Comparison of ENCODE assay signal across 9 mouse cellular contexts in the genomic region with DNA sequence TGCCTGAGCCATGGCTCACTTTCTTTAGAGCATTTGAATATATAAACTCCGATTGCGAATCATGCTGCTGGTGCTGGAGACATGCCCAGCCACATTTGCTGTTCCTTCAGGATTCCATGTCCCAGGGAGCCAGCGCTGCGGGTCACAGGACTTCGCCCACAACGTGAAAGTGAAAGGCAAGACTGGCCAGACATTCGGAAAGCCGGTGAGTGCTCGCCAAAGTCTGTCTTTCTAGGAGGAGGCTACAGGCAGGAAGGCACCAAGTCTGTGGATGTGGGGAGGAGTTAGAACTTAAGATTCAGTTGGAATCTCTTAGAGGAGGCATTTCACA. TPM values are rescaled to one million over a fixed set of nuclear protein-coding genes. Genes with fewer than 3 reads are reported as not detected.
DNase-seq lines count a peak whose midpoint lies in the region; ATAC-seq and TF ChIP-seq lines count a peak whose summit lies in the region.
"Had no signal": no experiment of that assay in that cellular context is flagged by ENCODE, and none has a peak within 500 bp of the region (broad histone marks: within the 10 kb centered on the region; RNA-seq: fewer than 3 reads in every experiment).

No protein-coding gene starts in this region.

- H3K4me2 ChIP-seq in embryonic facial prominence, embryonic 14.5 days (ENCODE audit: low read depth, low read length): peak overlapping the region; percentile 28
- peak overlapping the region; percentile 39; the same call in 1 of the 2 replicates for H3K4me2 ChIP-seq in heart, postnatal 0 days (ENCODE audit: low read depth, low read length)
- H3K4me2 ChIP-seq: midbrain, embryonic 12.5 days had no signal

- TF ChIP-seq CTCF in layer of hippocampus, adult 2 months (conservative IDR thresholded peaks at IDR 0.05): no peak
- TF ChIP-seq CTCF in heart, postnatal 0 days (IDR thresholded peaks at IDR 0.05; ENCODE audit: low read depth): no peak

- no peak overlapping the region for H3K9ac ChIP-seq in embryonic facial prominence, embryonic 14.5 days (ENCODE audit: low read depth, low read length)
- peak overlapping the region; percentile 37; the same call in 1 of the 2 replicates for H3K9ac ChIP-seq in heart, postnatal 0 days (replicated peaks; ENCODE audit: low read depth, low read length)
- H3K9ac ChIP-seq: midbrain, embryonic 12.5 days had no signal

- peaks cover 36% of the 10 kb centered on the region for H3K4me1 ChIP-seq in embryonic facial prominence, embryonic 14.5 days (ENCODE audit: control insufficient read depth, insufficient read depth, low read length)
- peaks cover 45% of the 10 kb centered on the region for H3K4me1 ChIP-seq in heart, postnatal 0 days (ENCODE audit: control insufficient read depth, insufficient read depth)

- ATAC-seq in embryonic facial prominence, embryonic 14.5 days (ENCODE audit: low read depth): no peak
- ATAC-seq in heart, postnatal 0 days (ENCODE audit: insufficient read depth, low read depth): no peak

- no peak for DNase-seq in layer of hippocampus, adult 2 months (ENCODE audit: low spot score in 2 of 2)
- no peak for DNase-seq in layer of hippocampus, adult 8-10 months (ENCODE audit: low spot score in 2 of 2)
- DNase-seq in embryonic facial prominence, embryonic 14.5 days (ENCODE audit: low spot score): peak; percentile 41
- no peak for DNase-seq in heart, postnatal 0 days (ENCODE audit: low spot score)
- peak; percentile 62 for DNase-seq in lung, postnatal 36 days
- DNase-seq in spleen, postnatal 14 days (ENCODE audit: low spot score in 2 of 2): no peak
- DNase-seq in layer of hippocampus, adult 11-12 months (ENCODE audit: low spot score): no peak
- DNase-seq: right cerebral cortex, postnatal 25 days had no signal

- H3K36me3 ChIP-seq in embryonic facial prominence, embryonic 14.5 days (ENCODE audit: control insufficient read depth, insufficient read depth, low read length): no peaks in the 10 kb centered on the region
- no peaks in the 10 kb centered on the region for H3K36me3 ChIP-seq in heart, postnatal 0 days (replicated peaks; ENCODE audit: control insufficient read depth, insufficient read depth, low read length)
- H3K36me3 ChIP-seq: midbrain, embryonic 12.5 days had no signal

- H3K9me3 ChIP-seq in embryonic facial prominence, embryonic 14.5 days (ENCODE audit: control insufficient read depth, low read length): no peaks in the 10 kb centered on the region
- H3K9me3 ChIP-seq in heart, postnatal 0 days (replicated peaks; ENCODE audit: control insufficient read depth, low read length): no peaks in the 10 kb centered on the region
- H3K9me3 ChIP-seq: midbrain, embryonic 12.5 days had no signal

- H3K27me3 ChIP-seq in embryonic facial prominence, embryonic 14.5 days (replicated peaks; ENCODE audit: control insufficient read depth, insufficient read depth, low read length): no peaks in the 10 kb centered on the region
- H3K27me3 ChIP-seq in heart, postnatal 0 days (ENCODE audit: control insufficient read depth, insufficient read depth, low read length): no peaks in the 10 kb centered on the region

- H3K27ac ChIP-seq in layer of hippocampus, adult 2 months: peak overlapping the region; percentile 74
- H3K27ac ChIP-seq in embryonic facial prominence, embryonic 14.5 days (replicated peaks; ENCODE audit: low read depth, low read length): peak overlapping the region; percentile 30; the same call in 1 of the 2 replicates
- peak overlapping the region; percentile 67 for H3K27ac ChIP-seq in heart, postnatal 0 days (ENCODE audit: low read depth)
- H3K27ac ChIP-seq: midbrain, embryonic 12.5 days had no signal

- 38% methylated on average over 9 of the region's 9 CpGs for WGBS in embryonic facial prominence, embryonic 14.5 days
- 41% methylated on average over 9 of the region's 9 CpGs for WGBS in heart, postnatal 0 days

- peak overlapping the region; percentile 6; the same call in 1 of the 2 replicates for H3K4me3 ChIP-seq in layer of hippocampus, adult 2 months
- H3K4me3 ChIP-seq in embryonic facial prominence, embryonic 14.5 days (ENCODE audit: low read depth, low read length): no peak overlapping the region
- H3K4me3 ChIP-seq in heart, postnatal 0 days (ENCODE audit: low read depth, low read length): 0 out of 2 replicates have a peak overlapping the region, but pooled peaks have one; percentile 7
- H3K4me3 ChIP-seq: midbrain, embryonic 12.5 days had no signal

- TF ChIP-seq EP300 in heart, postnatal 0 days (IDR thresholded peaks at IDR 0.05; ENCODE audit: low read depth): no peak

RNA-seq across cellular contexts. Expression of a gene that starts 5.0 kb away (rescaled TPM):
- total RNA-seq in layer of hippocampus, adult 2 months (2021): 10 to 100 TPM; 65.6 to 75.4 TPM
- total RNA-seq in layer of hippocampus, adult 8-10 months (2022): 10 to 100 TPM; 60.9 to 67.0 (median 63.6) TPM
- polyA plus RNA-seq in embryonic facial prominence, embryonic 14.5 days (2014; fragmentation: Nextera tagmentation; extraction: Ambion mirVana): 62.9 and 75.4 TPM in 2 replicates
- 22.8 and 24.5 TPM in 2 replicates for total RNA-seq in heart, postnatal 0 days (2014; rRNA removed; ENCODE audit: low replicate concordance)
- 61.9 and 67.8 TPM in 2 replicates for polyA plus RNA-seq in heart, postnatal 0 days (2015; fragmentation: Nextera tagmentation; extraction: Ambion mirVana)

Comparison
In these comparisons a context has a peak if more than half of its experiments do, and no peak if none do; other contexts are left out.
1. DNase-seq: peak in embryonic facial prominence, embryonic 14.5 days (single experiment) and lung, postnatal 36 days (single experiment); none in layer of hippocampus, adult 2 months (0 of 2), layer of hippocampus, adult 8-10 months (0 of 2), heart, postnatal 0 days (single experiment), spleen, postnatal 14 days (0 of 2) and layer of hippocampus, adult 11-12 months (single experiment).
2. Peak in every context shown above with its lines, with median percentiles within 50 percentile points of each other: H3K27ac ChIP-seq.